Mouse (Mus musculus): ENCODE measurements around the gene Itga4. TPM values are rescaled to one million over a fixed set of nuclear protein-coding genes. Genes with fewer than 3 reads are reported as not detected.

The Itga4 gene
- polyA plus RNA-seq, 1 experiment from 2014 or later, result 1.7 TPM

DNA sequence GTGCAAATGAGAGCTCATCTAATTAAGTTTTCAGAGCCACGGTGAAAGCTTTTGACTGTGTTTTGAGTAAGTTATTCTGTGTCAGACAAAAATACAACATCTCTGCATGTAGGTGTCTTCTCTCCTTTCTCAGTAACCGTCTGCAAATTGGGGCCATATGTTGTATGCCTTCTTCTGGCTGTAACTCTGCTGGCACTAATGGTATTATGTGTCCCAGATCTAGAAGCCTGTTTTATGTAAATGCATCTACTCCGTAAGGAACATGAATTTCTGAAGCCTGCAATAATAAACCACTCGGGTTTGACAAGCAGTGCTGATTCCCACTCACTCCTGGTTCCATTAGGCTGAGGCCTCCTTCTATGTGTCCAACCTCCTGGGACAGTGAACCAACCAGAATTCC, 52.3 kb downstream of the Itga4 start:
- no peak overlapping the region for H3K4me3 ChIP-seq (ENCODE audit: low read depth, low read length)
- no peak overlapping the region for H3K27ac ChIP-seq (ENCODE audit: low read depth, low read length)
- no peak for ATAC-seq
- no peak overlapping the region for H3K4me2 ChIP-seq (replicated peaks; ENCODE audit: low read depth)
- no peak for TF ChIP-seq CTCF (IDR thresholded peaks at IDR 0.05; ENCODE audit: low read depth)
- no peaks in the 10 kb centered on the region for H3K27me3 ChIP-seq (replicated peaks; ENCODE audit: control insufficient read depth, insufficient read depth, low read length)
- WGBS, result 89% methylated on average over 4 of the region's 4 CpGs
- no peak overlapping the region for H3K9ac ChIP-seq (ENCODE audit: low read depth, low read length)
- H3K36me3 ChIP-seq (ENCODE audit: control insufficient read depth, insufficient read depth), result no peaks in the 10 kb centered on the region
- no peaks in the 10 kb centered on the region for H3K9me3 ChIP-seq (ENCODE audit: control insufficient read depth)
- H3K4me1 ChIP-seq (replicated peaks; ENCODE audit: control insufficient read depth, insufficient read depth, low read length), result no peaks in the 10 kb centered on the region

- no peak for ATAC-seq
- Histone ChIP-seq H3K4me1 (replicated peaks; ENCODE audit: control insufficient read depth, insufficient read depth, low read length) (no peaks in the 10 kb centered on the region), H3K27me3 (replicated peaks; ENCODE audit: control insufficient read depth, insufficient read depth, low read length) (no peaks in the 10 kb centered on the region), H3K36me3 (ENCODE audit: control insufficient read depth, insufficient read depth) (no peaks in the 10 kb centered on the region), H3K27ac (ENCODE audit: low read depth, low read length) (no peak overlapping the region), H3K9ac (ENCODE audit: low read depth, low read length) (no peak overlapping the region), H3K9me3 (ENCODE audit: control insufficient read depth) (no peaks in the 10 kb centered on the region), H3K4me3 (ENCODE audit: low read depth, low read length) (no peak overlapping the region), H3K4me2 (replicated peaks; ENCODE audit: low read depth) (no peak overlapping the region)
- WGBS, result 82% methylated on average over 13 of the region's 13 CpGs
- no peak for TF ChIP-seq CTCF (IDR thresholded peaks at IDR 0.05; ENCODE audit: low read depth)
Observed at GRCm38 (mm10) chr2:79309454-79310118, 54.4 kb downstream of the Itga4 start.

DNA sequence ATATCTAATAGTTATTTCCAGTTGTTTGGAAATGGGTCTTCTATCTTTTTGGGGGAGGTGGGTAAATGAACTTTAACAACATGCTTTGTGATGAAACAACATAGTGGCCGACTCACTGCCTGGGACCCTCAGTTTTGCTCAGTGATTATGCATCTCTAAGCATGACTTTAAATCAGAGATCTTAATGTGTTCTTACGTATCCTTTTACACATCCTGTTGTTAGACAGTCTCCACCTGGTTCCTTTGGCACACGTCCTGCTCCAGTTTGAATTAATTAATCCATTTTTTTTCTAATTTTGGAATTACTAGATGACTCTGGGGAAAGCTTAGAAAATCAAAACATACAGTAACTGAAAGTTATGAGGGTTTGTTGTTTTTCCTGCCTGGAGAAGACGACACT, 57.3 kb downstream of the Itga4 start:
- no peak for TF ChIP-seq CTCF (IDR thresholded peaks at IDR 0.05; ENCODE audit: low read depth)
- Histone ChIP-seq H3K9ac (ENCODE audit: low read depth, low read length) (no peak overlapping the region), H3K27ac (ENCODE audit: low read depth, low read length) (no peak overlapping the region), H3K4me3 (ENCODE audit: low read depth, low read length) (no peak overlapping the region), H3K4me1 (replicated peaks; ENCODE audit: control insufficient read depth, insufficient read depth, low read length) (no peaks in the 10 kb centered on the region), H3K9me3 (ENCODE audit: control insufficient read depth) (no peaks in the 10 kb centered on the region), H3K27me3 (replicated peaks; ENCODE audit: control insufficient read depth, insufficient read depth, low read length) (no peaks in the 10 kb centered on the region), H3K4me2 (replicated peaks; ENCODE audit: low read depth) (no peak overlapping the region), H3K36me3 (ENCODE audit: control insufficient read depth, insufficient read depth) (no peaks in the 10 kb centered on the region)
- ATAC-seq, result no peak
- 69% methylated on average over 4 of the region's 4 CpGs for WGBS

DNA sequence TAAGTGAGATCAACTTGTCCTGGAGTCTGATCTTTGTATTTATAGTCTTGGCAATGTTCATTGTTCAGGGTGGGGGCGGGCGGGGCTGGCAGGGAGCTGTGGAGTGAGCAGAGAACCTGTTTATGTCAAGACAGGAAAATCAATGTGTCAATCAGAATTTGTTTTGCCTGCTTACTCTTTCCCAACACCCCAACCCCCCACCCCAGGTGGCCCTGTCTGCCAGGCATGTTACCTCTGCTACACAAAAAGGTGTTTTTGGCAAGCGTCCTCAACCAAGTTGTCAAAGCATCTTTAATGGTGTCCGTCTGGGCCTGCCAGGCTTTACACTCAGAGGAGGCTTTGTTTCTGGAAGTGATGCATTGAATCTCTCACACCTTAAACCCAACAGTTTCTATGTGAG, 59.9 kb downstream of the Itga4 start:
- no peak for TF ChIP-seq CTCF (IDR thresholded peaks at IDR 0.05; ENCODE audit: low read depth)
- Histone ChIP-seq H3K27me3 (replicated peaks; ENCODE audit: control insufficient read depth, insufficient read depth, low read length) (no peaks in the 10 kb centered on the region), H3K4me1 (replicated peaks; ENCODE audit: control insufficient read depth, insufficient read depth, low read length) (no peaks in the 10 kb centered on the region), H3K4me2 (replicated peaks; ENCODE audit: low read depth) (no peak overlapping the region), H3K4me3 (ENCODE audit: low read depth, low read length) (no peak overlapping the region), H3K36me3 (ENCODE audit: control insufficient read depth, insufficient read depth) (no peaks in the 10 kb centered on the region), H3K27ac (ENCODE audit: low read depth, low read length) (no peak overlapping the region), H3K9ac (ENCODE audit: low read depth, low read length) (no peak overlapping the region), H3K9me3 (ENCODE audit: control insufficient read depth) (no peaks in the 10 kb centered on the region)
- WGBS, result 86% methylated on average over 4 of the region's 4 CpGs
- no peak for ATAC-seq

- no peak overlapping the region for H3K4me2 ChIP-seq (replicated peaks; ENCODE audit: low read depth)
- no peaks in the 10 kb centered on the region for H3K4me1 ChIP-seq (replicated peaks; ENCODE audit: control insufficient read depth, insufficient read depth, low read length)
- H3K36me3 ChIP-seq (ENCODE audit: control insufficient read depth, insufficient read depth), result no peaks in the 10 kb centered on the region
- 71% methylated on average over 9 of the region's 9 CpGs for WGBS
- no peak overlapping the region for H3K9ac ChIP-seq (ENCODE audit: low read depth, low read length)
- no peak for ATAC-seq
- H3K4me3 ChIP-seq (ENCODE audit: low read depth, low read length), result no peak overlapping the region
- no peaks in the 10 kb centered on the region for H3K27me3 ChIP-seq (replicated peaks; ENCODE audit: control insufficient read depth, insufficient read depth, low read length)
- no peaks in the 10 kb centered on the region for H3K9me3 ChIP-seq (ENCODE audit: control insufficient read depth)
- peak overlapping the region; percentile 24; the same call in 1 of the 2 replicates for H3K27ac ChIP-seq (ENCODE audit: low read depth, low read length)
- no peak for TF ChIP-seq CTCF (IDR thresholded peaks at IDR 0.05; ENCODE audit: low read depth)
Observed at GRCm38 (mm10) chr2:79316182-79316880, 61.1 kb downstream of the Itga4 start.

DNA sequence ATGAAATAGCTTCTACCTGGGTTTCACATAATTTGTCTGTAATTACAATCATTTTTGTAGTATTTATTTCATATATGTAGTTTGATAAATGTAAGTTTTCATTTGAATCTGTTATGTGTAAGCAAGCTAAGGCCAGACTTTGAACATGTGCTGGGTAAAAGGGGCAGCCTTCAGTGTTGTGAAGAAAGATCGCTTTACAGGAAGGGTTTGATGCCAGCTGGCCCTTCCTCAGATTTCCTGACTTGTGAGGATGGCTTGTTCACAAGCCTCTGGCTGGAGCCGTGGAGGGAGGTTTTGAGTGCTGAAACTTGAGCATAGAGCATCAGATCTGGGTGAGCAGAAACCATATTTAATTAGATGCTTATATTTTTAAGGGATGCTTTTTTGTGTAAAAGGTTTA, 72.9 kb downstream of the Itga4 start:
- Histone ChIP-seq H3K27me3 (replicated peaks; ENCODE audit: control insufficient read depth, insufficient read depth, low read length) (no peaks in the 10 kb centered on the region), H3K9ac (ENCODE audit: low read depth, low read length) (no peak overlapping the region), H3K4me1 (replicated peaks; ENCODE audit: control insufficient read depth, insufficient read depth, low read length) (no peaks in the 10 kb centered on the region), H3K9me3 (ENCODE audit: control insufficient read depth) (no peaks in the 10 kb centered on the region), H3K36me3 (ENCODE audit: control insufficient read depth, insufficient read depth) (no peaks in the 10 kb centered on the region), H3K4me3 (ENCODE audit: low read depth, low read length) (no peak overlapping the region), H3K27ac (ENCODE audit: low read depth, low read length) (no peak overlapping the region), H3K4me2 (replicated peaks; ENCODE audit: low read depth) (no peak overlapping the region)
- no peak for ATAC-seq
- WGBS, result 77% methylated on average over 2 of the region's 2 CpGs
- TF ChIP-seq CTCF (IDR thresholded peaks at IDR 0.05; ENCODE audit: low read depth), result no peak
